19 mouse cellular contexts compared by ENCODE assay signal in genomic region chr2:73616434-73617057, GRCm38 (mm10). TPM values are rescaled to one million over a fixed set of nuclear protein-coding genes. Genes with fewer than 3 reads are reported as not detected.
DNase-seq lines count a peak whose midpoint lies in the region; ATAC-seq and TF ChIP-seq lines count a peak whose summit lies in the region.
"Had no signal": no experiment of that assay in that cellular context is flagged by ENCODE, and none has a peak within 500 bp of the region (broad histone marks: within the 10 kb centered on the region; RNA-seq: fewer than 3 reads in every experiment).

No protein-coding gene starts in this region.

- no peak overlapping the region for H3K4me3 ChIP-seq in liver, embryonic 16.5 days (ENCODE audit: low read depth, low read length)
- H3K4me3 ChIP-seq in liver, embryonic 11.5 days (ENCODE audit: low read depth, low read length), result no peak overlapping the region
- no peak overlapping the region for H3K4me3 ChIP-seq in intestine, postnatal 0 days (ENCODE audit: low read depth, low read length)
- H3K4me3 ChIP-seq: embryonic facial prominence, embryonic 13.5 days; midbrain, embryonic 13.5 days; myocyte; neural tube, embryonic 15.5 days had no signal

- WGBS in liver, embryonic 16.5 days (ENCODE audit: insufficient replicate concordance), result 60% methylated on average over 17 of the region's 17 CpGs
- WGBS in liver, embryonic 11.5 days, result 78% methylated on average over 17 of the region's 17 CpGs
- WGBS in intestine, postnatal 0 days, result 59% methylated on average over 17 of the region's 17 CpGs

- DNase-seq in kidney, adult 11 months, result peak; percentile 77
- DNase-seq in kidney, postnatal 10 days, result no peak
- DNase-seq in liver, embryonic 11.5 days (ENCODE audit: low spot score), result no peak
- no peak for DNase-seq in right cerebral cortex, postnatal 10 days (ENCODE audit: low spot score in 2 of 2)
- no peak for DNase-seq in ovary, postnatal 10 days (ENCODE audit: low spot score)
- DNase-seq: adrenal gland, postnatal 36 days; B cell, adult 2 months; cerebellum, adult 8-10 months; lung, adult 18-20 months; right cerebral cortex, postnatal 4 days; thymus, postnatal 4 days had no signal

- no peaks in the 10 kb centered on the region for H3K27me3 ChIP-seq in liver, embryonic 16.5 days (ENCODE audit: control insufficient read depth, insufficient read depth, low read depth, low read length)
- no peaks in the 10 kb centered on the region for H3K27me3 ChIP-seq in liver, embryonic 11.5 days (replicated peaks; ENCODE audit: control insufficient read depth, insufficient read depth, low read length)
- H3K27me3 ChIP-seq in intestine, postnatal 0 days (replicated peaks; ENCODE audit: control insufficient read depth, insufficient read depth, low read length), result no peaks in the 10 kb centered on the region
- H3K27me3 ChIP-seq: embryonic facial prominence, embryonic 13.5 days; midbrain, embryonic 13.5 days; neural tube, embryonic 15.5 days had no signal

- no peaks in the 10 kb centered on the region for H3K9me3 ChIP-seq in liver, embryonic 16.5 days (replicated peaks; ENCODE audit: control insufficient read depth, low read length)
- no peaks in the 10 kb centered on the region for H3K9me3 ChIP-seq in liver, embryonic 11.5 days (ENCODE audit: control insufficient read depth, low read length)
- no peaks in the 10 kb centered on the region for H3K9me3 ChIP-seq in intestine, postnatal 0 days (ENCODE audit: control insufficient read depth)
- H3K9me3 ChIP-seq: embryonic facial prominence, embryonic 13.5 days; midbrain, embryonic 13.5 days; neural tube, embryonic 15.5 days had no signal

- peak; percentile 50 for ATAC-seq in liver, embryonic 16.5 days (ENCODE audit: low read depth)
- no peak for ATAC-seq in liver, embryonic 11.5 days (replicated peaks; ENCODE audit: low FRiP score)
- peak; percentile 92 for ATAC-seq in intestine, postnatal 0 days
- ATAC-seq: midbrain, embryonic 13.5 days had no signal

- H3K9ac ChIP-seq in liver, embryonic 16.5 days (ENCODE audit: low read depth, low read length), result no peak overlapping the region
- no peak overlapping the region for H3K9ac ChIP-seq in liver, embryonic 11.5 days (ENCODE audit: low read depth, low read length)
- H3K9ac ChIP-seq in intestine, postnatal 0 days (ENCODE audit: low read depth, low read length), result no peak overlapping the region
- H3K9ac ChIP-seq: embryonic facial prominence, embryonic 13.5 days; hindbrain, embryonic 14.5 days; midbrain, embryonic 13.5 days; neural tube, embryonic 15.5 days had no signal

- no peak overlapping the region for H3K4me2 ChIP-seq in liver, embryonic 16.5 days (ENCODE audit: low read depth, low read length)
- H3K4me2 ChIP-seq in liver, embryonic 11.5 days, result no peak overlapping the region
- no peak overlapping the region for H3K4me2 ChIP-seq in intestine, postnatal 0 days (replicated peaks; ENCODE audit: low read depth)
- H3K4me2 ChIP-seq: embryonic facial prominence, embryonic 13.5 days; hindbrain, embryonic 14.5 days; midbrain, embryonic 13.5 days; neural tube, embryonic 15.5 days had no signal

- TF ChIP-seq CTCF in intestine, postnatal 0 days (IDR thresholded peaks at IDR 0.05; ENCODE audit: low read depth), result no peak

- no peak overlapping the region for H3K27ac ChIP-seq in liver, embryonic 16.5 days (ENCODE audit: low read length)
- no peak overlapping the region for H3K27ac ChIP-seq in liver, embryonic 11.5 days (ENCODE audit: low read depth, low read length)
- H3K27ac ChIP-seq in intestine, postnatal 0 days (ENCODE audit: low read depth, low read length), result peak overlapping the region; percentile 50
- H3K27ac ChIP-seq: embryonic facial prominence, embryonic 13.5 days; hindbrain, embryonic 14.5 days; macrophage; midbrain, embryonic 13.5 days; neural tube, embryonic 15.5 days had no signal

- H3K4me1 ChIP-seq in liver, embryonic 16.5 days (ENCODE audit: control insufficient read depth, low read depth, low read length), result no peaks in the 10 kb centered on the region
- H3K4me1 ChIP-seq in liver, embryonic 11.5 days (replicated peaks; ENCODE audit: control insufficient read depth, insufficient read depth, low read length), result no peaks in the 10 kb centered on the region
- no peaks in the 10 kb centered on the region for H3K4me1 ChIP-seq in intestine, postnatal 0 days (replicated peaks; ENCODE audit: control insufficient read depth, insufficient read depth, low read length)
- H3K4me1 ChIP-seq: midbrain, embryonic 13.5 days; neural tube, embryonic 15.5 days had no signal

- no peaks in the 10 kb centered on the region for H3K36me3 ChIP-seq in liver, embryonic 16.5 days (ENCODE audit: control insufficient read depth, insufficient read depth)
- H3K36me3 ChIP-seq in liver, embryonic 11.5 days (ENCODE audit: control insufficient read depth, insufficient read depth, low read length), result no peaks in the 10 kb centered on the region
- no peaks in the 10 kb centered on the region for H3K36me3 ChIP-seq in intestine, postnatal 0 days (ENCODE audit: control insufficient read depth, insufficient read depth)

RNA-seq across cellular contexts. Expression of gene Chrna1, which starts 36.4 kb away (rescaled TPM):
- polyA plus RNA-seq in liver, embryonic 16.5 days (2015; fragmentation: Nextera tagmentation; extraction: Ambion mirVana), result 0.20 and 0.26 TPM in 2 replicates
- 0.66 and 0.70 TPM in 2 replicates for polyA plus RNA-seq in liver, embryonic 11.5 days (2014; fragmentation: Nextera tagmentation; extraction: Ambion mirVana)
- polyA plus RNA-seq in intestine, postnatal 0 days (2015; fragmentation: Nextera tagmentation; extraction: Ambion mirVana), result 0.08 and 0.12 TPM in 2 replicates
- polyA plus RNA-seq: macrophage had no signal
